Mouse (Mus musculus): ENCODE data around the gene Tspan9. TPM values are rescaled to one million over a fixed set of nuclear protein-coding genes. Genes with fewer than 3 reads are reported as not detected.

Tspan9 gene
- polyA plus RNA-seq, 2 experiments: 12.1 to 15.5 TPM

DNA sequence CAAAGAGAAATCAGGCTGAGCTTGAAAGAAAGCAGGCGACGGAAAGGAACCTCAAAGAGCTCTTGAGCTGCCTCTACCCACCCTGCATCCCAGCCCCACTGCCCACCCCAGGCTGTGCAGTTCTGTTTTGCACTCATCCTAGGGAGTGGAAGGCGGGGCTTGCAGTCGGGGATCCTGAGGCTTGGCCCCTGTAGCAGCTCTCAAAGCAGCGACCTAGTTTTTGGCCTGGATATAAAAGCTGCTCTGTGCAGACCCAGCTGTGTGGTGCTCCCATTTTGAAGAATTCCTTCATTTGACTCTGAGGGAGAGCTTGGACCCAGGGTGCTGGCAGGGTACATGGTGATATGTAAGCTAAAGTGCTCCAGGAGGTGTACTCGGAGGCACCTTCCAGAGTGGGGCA, 218.6 kb downstream of the Tspan9 start:
- ATAC-seq (ENCODE audit: insufficient read depth): no peak
- no peaks in the 10 kb centered on the region for H3K9me3 ChIP-seq (ENCODE audit: control insufficient read depth, low read length)
- 46% methylated on average over 6 of the region's 6 CpGs for WGBS (ENCODE audit: insufficient replicate concordance)

DNA sequence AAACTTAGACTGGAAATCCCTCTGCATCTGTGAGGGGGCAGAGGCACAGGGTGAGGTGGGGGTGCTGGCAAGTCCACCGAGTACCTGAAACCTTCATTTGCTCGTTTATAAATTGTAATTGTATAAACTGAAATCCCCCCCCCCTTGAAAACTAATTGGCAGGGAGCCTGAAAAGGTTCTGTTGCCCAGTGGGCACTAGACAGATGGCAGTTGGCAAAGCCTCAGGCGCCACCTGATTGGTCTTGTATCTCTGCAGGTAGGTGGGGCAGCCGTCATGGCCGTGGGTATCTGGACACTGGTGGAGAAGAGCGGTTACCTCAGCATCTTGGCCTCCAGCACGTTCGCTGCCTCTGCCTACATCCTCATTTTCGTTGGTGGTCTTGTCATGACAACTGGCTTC, 220.1 kb downstream of the Tspan9 start:
- DNase-seq (ENCODE audit: low read depth in 3 of 3, low spot score in 3 of 3) (no peak), ATAC-seq (ENCODE audit: insufficient read depth) (no peak)
- no peak overlapping the region for H3K27ac ChIP-seq
- TF ChIP-seq EP300 (IDR thresholded peaks at IDR 0.05; ENCODE audit: low read depth) (no peak), CTCF (IDR thresholded peaks at IDR 0.05; ENCODE audit: low read depth) (no peak)
- H3K9me3 ChIP-seq (ENCODE audit: control insufficient read depth, low read length): no peaks in the 10 kb centered on the region
- no peaks in the 10 kb centered on the region for H3K4me1 ChIP-seq (replicated peaks; ENCODE audit: control insufficient read depth in 2 of 2, insufficient read depth in 2 of 2, low read length in 1 of 2)
- H3K36me3 ChIP-seq (replicated peaks; ENCODE audit: control insufficient read depth, insufficient read depth, low read depth): no peaks in the 10 kb centered on the region
- H3K9ac ChIP-seq (replicated peaks): no peak overlapping the region
- no peaks in the 10 kb centered on the region for H3K27me3 ChIP-seq (ENCODE audit: control insufficient read depth, insufficient read depth, low read length)
- 54% methylated on average over 9 of the region's 9 CpGs for WGBS (ENCODE audit: insufficient replicate concordance)
- no peak overlapping the region for H3K4me3 ChIP-seq (ENCODE audit: insufficient read depth in 1 of 2, low read depth in 2 of 2, low read length in 2 of 2)
- H3K4me2 ChIP-seq (ENCODE audit: low read depth): no peak overlapping the region

More for the DNA sequence above, 218.6 kb downstream of the Tspan9 start:
- Histone ChIP-seq H3K4me2 (ENCODE audit: low read depth) (no peak overlapping the region), H3K36me3 (replicated peaks; ENCODE audit: control insufficient read depth, insufficient read depth, low read depth) (no peaks in the 10 kb centered on the region), H3K27me3 (ENCODE audit: control insufficient read depth, insufficient read depth, low read length) (no peaks in the 10 kb centered on the region), H3K4me3 (ENCODE audit: insufficient read depth in 1 of 2, low read depth in 2 of 2, low read length in 2 of 2) (no peak overlapping the region), H3K4me1 (replicated peaks; ENCODE audit: control insufficient read depth in 2 of 2, insufficient read depth in 2 of 2, low read length in 1 of 2) (no peaks in the 10 kb centered on the region), H3K27ac (no peak overlapping the region), H3K9ac (replicated peaks) (no peak overlapping the region)
- no peak for TF ChIP-seq CTCF (IDR thresholded peaks at IDR 0.05; ENCODE audit: low read depth)
- TF ChIP-seq EP300 (IDR thresholded peaks at IDR 0.05; ENCODE audit: low read depth): no peak
- no peak for DNase-seq (ENCODE audit: low read depth in 3 of 3, low spot score in 3 of 3)

DNA sequence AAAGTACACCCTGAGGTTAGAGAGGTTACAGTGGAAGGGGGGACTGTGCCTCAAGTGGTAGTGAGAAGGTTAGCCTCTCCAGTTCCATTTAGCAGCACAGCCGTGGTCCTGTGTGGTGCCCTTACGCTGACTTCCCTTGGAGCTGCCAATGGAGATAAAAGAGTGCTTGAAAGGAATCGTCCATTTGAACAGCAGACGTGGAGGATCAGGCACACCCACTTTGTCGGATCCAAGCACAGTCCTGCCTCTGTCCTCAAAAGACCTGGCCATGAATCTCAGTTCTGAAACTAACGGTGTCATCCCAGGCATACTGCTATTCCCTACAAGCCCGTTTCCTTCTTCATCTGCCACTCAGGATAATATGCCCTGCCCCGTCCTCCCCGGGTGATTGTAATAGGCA, 221.4 kb downstream of the Tspan9 start:
- Histone ChIP-seq H3K9me3 (ENCODE audit: control insufficient read depth, low read length) (no peaks in the 10 kb centered on the region), H3K4me3 (ENCODE audit: insufficient read depth in 1 of 2, low read depth in 2 of 2, low read length in 2 of 2) (no peak overlapping the region), H3K9ac (replicated peaks) (no peak overlapping the region), H3K27me3 (ENCODE audit: control insufficient read depth, insufficient read depth, low read length) (no peaks in the 10 kb centered on the region), H3K4me2 (ENCODE audit: low read depth) (no peak overlapping the region), H3K27ac (no peak overlapping the region), H3K4me1 (replicated peaks; ENCODE audit: control insufficient read depth in 2 of 2, insufficient read depth in 2 of 2, low read length in 1 of 2) (no peaks in the 10 kb centered on the region), H3K36me3 (replicated peaks; ENCODE audit: control insufficient read depth, insufficient read depth, low read depth) (no peaks in the 10 kb centered on the region)
- ATAC-seq (ENCODE audit: insufficient read depth) (no peak), DNase-seq (ENCODE audit: low read depth in 3 of 3, low spot score in 3 of 3) (no peak)
- TF ChIP-seq EP300 (IDR thresholded peaks at IDR 0.05; ENCODE audit: low read depth): no peak
- no peak for TF ChIP-seq CTCF (IDR thresholded peaks at IDR 0.05; ENCODE audit: low read depth)
- 48% methylated on average over 9 of the region's 9 CpGs for WGBS (ENCODE audit: insufficient replicate concordance)

GRCm38 (mm10) chr6:127920652-127921051, 222.7 kb downstream of the Tspan9 start:
- H3K27ac ChIP-seq: no peak overlapping the region
- DNase-seq (ENCODE audit: low read depth in 3 of 3, low spot score in 3 of 3): peak in 1 of 3 experiments; percentile 4
- H3K9me3 ChIP-seq (ENCODE audit: control insufficient read depth, low read length): no peaks in the 10 kb centered on the region
- H3K9ac ChIP-seq (replicated peaks): no peak overlapping the region
- no peaks in the 10 kb centered on the region for H3K36me3 ChIP-seq (replicated peaks; ENCODE audit: control insufficient read depth, insufficient read depth, low read depth)
- WGBS (ENCODE audit: insufficient replicate concordance): 6% methylated on average over 8 of the region's 8 CpGs
- no peaks in the 10 kb centered on the region for H3K4me1 ChIP-seq (replicated peaks; ENCODE audit: control insufficient read depth in 2 of 2, insufficient read depth in 2 of 2, low read length in 1 of 2)
- H3K27me3 ChIP-seq (ENCODE audit: control insufficient read depth, insufficient read depth, low read length): no peaks in the 10 kb centered on the region
- H3K4me2 ChIP-seq (ENCODE audit: low read depth): no peak overlapping the region
- H3K4me3 ChIP-seq (ENCODE audit: insufficient read depth in 1 of 2, low read depth in 2 of 2, low read length in 2 of 2): no peak overlapping the region
- TF ChIP-seq EP300 (IDR thresholded peaks at IDR 0.05; ENCODE audit: low read depth) (no peak), CTCF (IDR thresholded peaks at IDR 0.05; ENCODE audit: low read depth) (peak; percentile 82)
- no peak for ATAC-seq (ENCODE audit: insufficient read depth)

GRCm38 (mm10) chr6:127919491-127919890, 223.9 kb downstream of the Tspan9 start:
- Histone ChIP-seq H3K4me1 (replicated peaks; ENCODE audit: control insufficient read depth in 2 of 2, insufficient read depth in 2 of 2, low read length in 1 of 2) (no peaks in the 10 kb centered on the region), H3K4me2 (ENCODE audit: low read depth) (no peak overlapping the region), H3K9me3 (ENCODE audit: control insufficient read depth, low read length) (no peaks in the 10 kb centered on the region), H3K4me3 (ENCODE audit: insufficient read depth in 1 of 2, low read depth in 2 of 2, low read length in 2 of 2) (no peak overlapping the region), H3K27me3 (ENCODE audit: control insufficient read depth, insufficient read depth, low read length) (no peaks in the 10 kb centered on the region), H3K9ac (replicated peaks) (no peak overlapping the region), H3K36me3 (replicated peaks; ENCODE audit: control insufficient read depth, insufficient read depth, low read depth) (no peaks in the 10 kb centered on the region), H3K27ac (no peak overlapping the region)
- no peak for TF ChIP-seq EP300 (IDR thresholded peaks at IDR 0.05; ENCODE audit: low read depth)
- TF ChIP-seq CTCF (IDR thresholded peaks at IDR 0.05; ENCODE audit: low read depth): no peak
- WGBS (ENCODE audit: insufficient replicate concordance): 38% methylated on average over 6 of the region's 6 CpGs
- no peak for DNase-seq (ENCODE audit: low read depth in 3 of 3, low spot score in 3 of 3)
- ATAC-seq (ENCODE audit: insufficient read depth): no peak
